Mouse (Mus musculus) CH12.LX (cell line): Measurements from ENCODE around the gene Dennd6a.

Experiments
- CTCF ChIP-seq, 2 experiments: IDR thresholded peaks in 1 of 2; conservative IDR thresholded peaks in 1 of 2; 2 replicates each; pipeline ENCODE4 v1.5.1; 2011 to 2012; ENCODE audit warnings: low read depth in 2 of 2, low read length in 2 of 2, improper control_type of control experiment in 1 of 2, inconsistent platforms in 1 of 2, mild to moderate bottlenecking in 1 of 2, moderate library complexity in 1 of 2
- RAD21 ChIP-seq: IDR thresholded peaks from 2 replicates; pipeline ENCODE4 v1.6.1; 2011; ENCODE audit warnings: low read depth, mild to moderate bottlenecking, low read length, improper control_type of control experiment, moderate library complexity

- TF ChIP-seq CTCF (conservative IDR thresholded peaks at IDR 0.05 in 1 of 2, IDR thresholded peaks at IDR 0.05 in 1 of 2; ENCODE audit: low read depth in 2 of 2, low read length in 2 of 2) (peak in 1 of 2 experiments; percentile 55; a peak in 2 of 4 replicates), RAD21 (peak; percentile 39)
Measured at GRCm38 (mm10) chr14:26651901-26652300, 78.2 kb downstream of the Dennd6a start.
